Mouse (Mus musculus) liver, adult 2 months (tissue): ENCODE measurements at regions not wholly inside any gene's neighbourhood (a gene's known extent, or its start where the extent isn't known, plus 50 kb on each side); places are given as distances from the start of the nearest gene placed in this dataset.

Experiments
- CTCF ChIP-seq: fragments of 200-500 bp; IDR thresholded peaks from 2 replicates; pipeline ENCODE4 v1.5.1; 2011; ENCODE audit warnings: low read depth, low read length, control low read depth
- POLR2A ChIP-seq: fragments of 200-500 bp; IDR thresholded peaks from 2 replicates; pipeline ENCODE4 v1.6.1; 2011; ENCODE audit warnings: low read length, control low read depth; ENCODE audit not compliant: insufficient read depth; ENCODE audit errors: extremely low read depth

- no peak for TF ChIP-seq CTCF
- no peak for TF ChIP-seq POLR2A
Observed at GRCm38 (mm10) chr7:39655709-39656397, 138.3 kb downstream of the Zfp619 start.
